Mouse (Mus musculus) intestine, embryonic 14.5 days (tissue): Measurements from ENCODE around the gene Disc1. TPM values are rescaled to one million over a fixed set of nuclear protein-coding genes. Genes with fewer than 3 reads are reported as not detected.

Experiments used
- ATAC-seq: fragments of 200-750 bp; cut with Nextera tagmentation; replicated peaks from 2 replicates; pipeline ENCODE4 v1.8.0; 2017; ENCODE audit warnings: low read depth, moderate number of reproducible peaks, moderate TSS enrichment, moderate library complexity; ENCODE audit not compliant: low FRiP score, low TSS enrichment
- DNase-seq: peaks from one replicate; pipeline ENCODE4 v3.0.0-alpha.2; 2018; ENCODE audit warnings: low spot score
- H3K27ac ChIP-seq: fragments of 300-500 bp; sonication (generic); 2 replicates; pipeline ENCODE4 v1.5.1; 2014; ENCODE audit warnings: low read depth, mild to moderate bottlenecking, control low read depth
- H3K27me3 ChIP-seq: fragments of 300-500 bp; sonication (generic); replicated peaks from 2 replicates; pipeline ENCODE4 v1.6.1; 2014; ENCODE audit warnings: low read length, control low read depth; ENCODE audit not compliant: control insufficient read depth, insufficient read depth
- H3K36me3 ChIP-seq: fragments of 300-500 bp; sonication (generic); 2 replicates; pipeline ENCODE4 v1.6.1; 2014; ENCODE audit warnings: low read length, control low read depth; ENCODE audit not compliant: control insufficient read depth, insufficient read depth
- H3K4me1 ChIP-seq: fragments of 300-500 bp; sonication (generic); replicated peaks from 2 replicates; pipeline ENCODE4 v1.6.1; 2014; ENCODE audit warnings: low read length, control low read depth, mixed read lengths; ENCODE audit not compliant: control insufficient read depth, insufficient read depth
- H3K4me2 ChIP-seq: fragments of 300-500 bp; sonication (generic); 2 replicates; pipeline ENCODE4 v1.6.1; 2014; ENCODE audit warnings: low read length
- H3K4me3 ChIP-seq: fragments of 300-500 bp; sonication (generic); 2 replicates; pipeline ENCODE4 v1.5.1; 2014; ENCODE audit warnings: low read depth, low read length, control low read depth, mixed read lengths
- H3K9ac ChIP-seq: fragments of 300-500 bp; sonication (generic); 2 replicates; pipeline ENCODE4 v1.6.1; 2014; ENCODE audit warnings: mild to moderate bottlenecking, low read length
- H3K9me3 ChIP-seq: fragments of 300-500 bp; sonication (generic); 2 replicates; pipeline ENCODE4 v1.6.1; 2016; ENCODE audit warnings: low read length, control low read depth; ENCODE audit not compliant: control insufficient read depth
- WGBS: fragments of 180-500 bp; shearing (Covaris S2); extraction: QIAGEN DNeasy Blood & Tissue Kit; methylation state at CpG from one replicate; pipeline ENCODE4 v1.1.7; 2014; 5-methylcytosine and 5-hydroxymethylcytosine counted together
- polyA plus RNA-seq: library from polyadenylated mRNA; unstranded; fragments of >200 nt; fragmentation: Nextera tagmentation; extraction: Ambion mirVana; gene quantifications from 2 replicates; pipeline ENCODE4 v1.2.1, GENCODE M21; 2014

Disc1 gene
- polyA plus RNA-seq, 1 experiment from 2014 or later: 2.5 TPM

- H3K36me3 ChIP-seq: no peaks in the 10 kb centered on the region
- H3K9ac ChIP-seq: no peak overlapping the region
- no peak overlapping the region for H3K27ac ChIP-seq
- no peaks in the 10 kb centered on the region for H3K4me1 ChIP-seq
- ATAC-seq: no peak
- no peak overlapping the region for H3K4me3 ChIP-seq
- no peak for DNase-seq
- WGBS: 40% methylated on average over 20 of the region's 20 CpGs
- H3K27me3 ChIP-seq: 0 out of 2 replicates have a peak, but pooled peaks cover 2% of the 10 kb centered on the region
- no peak overlapping the region for H3K4me2 ChIP-seq
- H3K9me3 ChIP-seq: no peaks in the 10 kb centered on the region
Measured at GRCm38 (mm10) chr8:125156863-125157640, 103.1 kb downstream of the Disc1 start.

- Histone ChIP-seq H3K4me1 (no peaks in the 10 kb centered on the region), H3K27me3 (0 out of 2 replicates have a peak, but pooled peaks cover 2% of the 10 kb centered on the region), H3K27ac (no peak overlapping the region), H3K4me2 (no peak overlapping the region), H3K9ac (no peak overlapping the region), H3K9me3 (no peaks in the 10 kb centered on the region), H3K4me3 (no peak overlapping the region), H3K36me3 (no peaks in the 10 kb centered on the region)
- DNase-seq (no peak), ATAC-seq (no peak)
- 54% methylated on average over 5 of the region's 5 CpGs for WGBS
Measured at GRCm38 (mm10) chr8:125157641-125158005, 103.6 kb downstream of the Disc1 start.

- Histone ChIP-seq H3K9ac (no peak overlapping the region), H3K4me2 (no peak overlapping the region), H3K27me3 (0 out of 2 replicates have a peak, but pooled peaks cover 2% of the 10 kb centered on the region), H3K36me3 (no peaks in the 10 kb centered on the region), H3K9me3 (no peaks in the 10 kb centered on the region), H3K4me1 (no peaks in the 10 kb centered on the region), H3K27ac (no peak overlapping the region), H3K4me3 (no peak overlapping the region)
- WGBS: 74% methylated on average over 12 of the region's 12 CpGs
- ATAC-seq (no peak), DNase-seq (no peak)
Measured at GRCm38 (mm10) chr8:125159387-125159786, 105.4 kb downstream of the Disc1 start.

GRCm38 (mm10) chr8:125163491-125163890 is 109.5 kb downstream of the Disc1 start:
- Histone ChIP-seq H3K4me1 (no peaks in the 10 kb centered on the region; the same call in 1 of the 2 replicates), H3K4me3 (no peak overlapping the region), H3K9me3 (no peaks in the 10 kb centered on the region), H3K27ac (no peak overlapping the region), H3K9ac (no peak overlapping the region), H3K4me2 (no peak overlapping the region), H3K36me3 (no peaks in the 10 kb centered on the region), H3K27me3 (0 out of 2 replicates have a peak, but pooled peaks cover 2% of the 10 kb centered on the region)
- no peak for ATAC-seq
- DNase-seq: no peak
- WGBS: 70% methylated on average over 10 of the region's 10 CpGs

- no peaks in the 10 kb centered on the region; the same call in 1 of the 2 replicates for H3K4me1 ChIP-seq
- no peak overlapping the region for H3K4me2 ChIP-seq
- H3K9me3 ChIP-seq: no peaks in the 10 kb centered on the region
- no peaks in the 10 kb centered on the region for H3K36me3 ChIP-seq
- DNase-seq (no peak), ATAC-seq (no peak)
- H3K27me3 ChIP-seq: 0 out of 2 replicates have a peak, but pooled peaks cover 2% of the 10 kb centered on the region
- H3K9ac ChIP-seq: no peak overlapping the region
- WGBS: 79% methylated on average over 6 of the region's 6 CpGs
- no peak overlapping the region for H3K4me3 ChIP-seq
- no peak overlapping the region for H3K27ac ChIP-seq
Measured at GRCm38 (mm10) chr8:125163906-125164305, 109.9 kb downstream of the Disc1 start.

- no peak overlapping the region for H3K9ac ChIP-seq
- 0 out of 2 replicates have a peak, but pooled peaks cover under 1% of the 10 kb centered on the region for H3K27me3 ChIP-seq
- H3K27ac ChIP-seq: no peak overlapping the region
- no peak overlapping the region for H3K4me3 ChIP-seq
- H3K9me3 ChIP-seq: no peaks in the 10 kb centered on the region
- whole genome bisulfite sequencing: 70% methylated on average over 11 of the region's 11 CpGs
- no peak overlapping the region for H3K4me2 ChIP-seq
- DNase-seq (no peak), ATAC-seq (no peak)
- no peaks in the 10 kb centered on the region; the same call in 1 of the 2 replicates for H3K4me1 ChIP-seq
- H3K36me3 ChIP-seq: no peaks in the 10 kb centered on the region
Measured at GRCm38 (mm10) chr8:125165505-125166446, 111.8 kb downstream of the Disc1 start.

- DNase-seq (no peak), ATAC-seq (no peak)
- Histone ChIP-seq H3K9me3 (no peaks in the 10 kb centered on the region), H3K27ac (no peak overlapping the region), H3K4me1 (no peaks in the 10 kb centered on the region; the same call in 1 of the 2 replicates), H3K9ac (no peak overlapping the region), H3K4me2 (no peak overlapping the region), H3K36me3 (no peaks in the 10 kb centered on the region), H3K4me3 (no peak overlapping the region), H3K27me3 (no peaks in the 10 kb centered on the region)
- 77% methylated on average over 6 of the region's 6 CpGs for WGBS
Measured at GRCm38 (mm10) chr8:125166545-125166944, 112.5 kb downstream of the Disc1 start.

- Histone ChIP-seq H3K4me3 (no peak overlapping the region), H3K9ac (no peak overlapping the region), H3K36me3 (no peaks in the 10 kb centered on the region), H3K9me3 (no peaks in the 10 kb centered on the region), H3K4me2 (no peak overlapping the region), H3K27me3 (no peaks in the 10 kb centered on the region), H3K4me1 (no peaks in the 10 kb centered on the region; the same call in 1 of the 2 replicates), H3K27ac (no peak overlapping the region)
- WGBS: 75% methylated on average over 9 of the region's 9 CpGs
- DNase-seq: no peak
- ATAC-seq: no peak
Measured at GRCm38 (mm10) chr8:125166988-125167387, 113.0 kb downstream of the Disc1 start.
